Mouse (Mus musculus) leukemia stem cell, adult 10-12 weeks (primary cell): ENCODE data around the gene Aip. TPM values are rescaled to one million over a fixed set of nuclear protein-coding genes. Genes with fewer than 3 reads are reported as not detected.

Experiments used
- polyA plus RNA-seq: library from polyadenylated mRNA; stranded (reverse); fragments of >175 nt; gene quantifications from 2 replicates; pipeline ENCODE4 v1.2.3, GENCODE M21; 2012; ENCODE audit warnings: low replicate concordance

The Aip gene
- polyA plus RNA-seq = 140 and 201 TPM in 2 replicates

DNA sequence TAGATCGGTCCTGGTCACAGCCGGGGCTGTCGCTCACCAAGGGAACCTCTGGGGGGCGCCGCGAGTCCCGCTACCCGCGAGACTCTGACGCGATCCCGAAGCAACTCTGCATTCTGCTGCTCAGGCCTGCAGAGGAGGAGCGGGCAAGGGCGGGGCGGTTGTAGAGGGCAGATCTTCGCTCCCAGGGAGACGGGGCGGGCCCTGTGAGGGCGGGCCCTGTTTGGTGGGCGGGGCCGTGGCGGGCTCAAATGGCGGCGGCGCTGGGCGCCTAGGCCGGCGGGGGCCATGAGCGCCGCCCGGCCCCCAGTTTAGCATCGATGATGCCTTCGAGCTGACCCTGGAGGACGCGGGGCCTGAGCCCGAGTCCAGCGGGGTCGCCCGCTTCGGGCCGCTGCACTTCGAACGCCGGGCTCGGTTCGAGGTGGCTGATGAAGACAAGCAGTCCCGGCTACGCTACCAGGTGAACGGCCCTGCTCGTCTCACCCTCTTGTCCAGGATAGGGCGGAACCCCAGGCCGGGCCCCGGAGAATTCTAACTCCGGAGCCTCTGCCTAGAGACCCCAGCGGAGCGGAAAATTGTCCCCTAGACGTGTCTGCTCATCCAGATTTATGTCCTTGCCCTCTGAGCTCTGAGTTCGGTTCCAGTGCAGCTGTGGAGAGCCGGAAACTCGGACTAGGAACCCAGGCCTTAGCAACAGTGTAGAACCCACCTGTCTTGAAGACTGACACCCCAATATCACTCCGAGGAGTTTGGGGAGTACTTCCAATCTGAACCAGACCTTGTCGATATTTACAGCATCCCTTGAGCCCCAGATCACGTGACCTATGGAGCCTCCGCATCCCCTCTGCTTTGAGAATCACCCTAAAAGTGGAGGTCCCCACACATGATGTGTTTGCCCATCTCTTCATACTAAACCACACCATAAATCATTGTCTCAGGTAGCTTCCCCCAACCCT, at the start of gene Aip:
Gene Aip, minus strand, starts transcription at position 118 of the 956 bp plus-strand sequence.

DNA sequence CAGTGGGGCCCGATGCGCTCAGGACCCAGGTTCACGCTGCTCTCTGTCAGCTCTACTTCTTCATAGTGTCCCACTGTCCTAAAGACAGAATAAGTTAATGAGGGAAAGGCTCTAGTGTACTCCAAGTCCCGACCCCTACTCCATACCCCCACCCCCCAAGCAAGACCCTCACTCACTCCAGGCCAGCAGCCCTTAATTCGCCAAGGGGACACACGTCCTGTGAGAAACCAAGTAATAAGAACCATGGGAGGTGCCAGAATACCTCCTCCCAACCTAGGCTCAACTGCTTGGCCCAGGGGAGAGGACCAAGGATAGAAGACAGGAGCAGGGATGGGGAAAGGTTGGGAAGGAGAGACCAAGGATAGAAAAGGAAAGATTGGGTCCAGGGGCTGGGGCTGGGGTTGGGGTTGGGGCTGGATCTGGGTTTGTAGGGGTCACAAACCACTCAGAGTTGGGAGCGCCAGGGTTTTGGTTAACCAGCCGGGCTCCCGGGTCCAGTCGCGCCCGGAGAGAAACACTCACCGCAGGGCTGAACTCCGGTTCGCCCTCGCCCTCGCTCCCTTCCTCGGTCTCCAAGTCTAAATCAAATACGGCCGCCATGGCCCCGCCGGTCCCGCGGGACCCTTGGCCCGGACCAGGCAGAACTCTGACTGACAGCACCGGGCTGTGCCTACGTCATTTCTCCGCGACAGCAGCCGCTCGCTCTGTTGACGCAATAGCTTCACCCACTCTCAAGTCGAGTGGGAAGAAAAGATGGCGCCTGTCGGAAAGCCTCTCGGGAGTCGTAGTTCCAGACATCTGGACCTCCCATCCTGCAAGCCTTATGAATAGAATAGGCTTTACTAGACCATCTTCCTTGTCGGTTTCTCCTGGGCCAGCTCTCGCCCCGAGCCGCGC, 37.2 kb upstream of the Aip start, which contains the start of gene Rps6kb2:
Gene Rps6kb2, minus strand, starts transcription at position 709 of the 897 bp plus-strand sequence.

DNA sequence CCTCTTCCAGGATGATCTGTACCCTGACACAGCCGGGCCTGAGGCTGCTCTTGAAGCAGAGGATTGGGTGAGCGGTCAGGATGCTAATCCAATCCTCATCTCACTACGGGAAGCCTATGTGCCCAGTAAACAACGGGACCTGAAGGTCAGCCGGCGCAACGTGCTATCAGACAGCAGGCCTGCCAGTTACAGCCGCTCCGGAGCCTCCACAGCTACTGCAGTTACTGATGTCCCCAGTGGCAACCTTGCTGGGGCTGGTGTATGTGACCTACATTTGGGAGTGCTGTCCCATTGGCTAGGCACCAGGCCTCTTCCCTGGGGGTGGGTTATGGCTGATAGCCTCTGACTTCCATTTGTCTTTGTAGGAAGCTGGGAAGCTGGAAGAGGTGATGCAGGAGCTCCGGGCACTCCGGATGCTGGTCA, 27.6 kb upstream of the Aip start, which contains the start of gene Ptprcap:
Gene Ptprcap, plus strand, starts transcription at position 373 of the 423 bp plus-strand sequence.

DNA sequence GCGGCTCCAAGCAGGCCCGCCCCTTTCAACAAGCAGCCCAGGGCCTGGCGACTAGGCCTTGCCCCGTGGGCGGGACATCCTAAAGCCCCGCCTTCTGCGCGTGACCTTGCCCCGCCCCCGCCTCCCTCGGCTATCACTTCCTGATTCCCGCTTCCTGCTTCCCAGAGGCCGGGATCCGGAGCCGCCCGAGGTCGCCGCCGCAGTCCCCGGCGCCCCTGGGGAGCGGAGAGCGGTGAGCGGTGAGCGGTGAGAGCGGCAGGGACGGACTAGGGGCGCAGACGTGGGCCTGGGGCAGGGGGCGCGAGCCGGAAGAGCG, 22.8 kb upstream of the Aip start, which contains the start of gene Coro1b:
Gene Coro1b, plus strand, starts transcription at position 129 of the 316 bp plus-strand sequence.

GRCm38 (mm10) chr19:4143759-4144268, 18.2 kb upstream of the Aip start, which contains the start of gene Cabp4:
Gene Cabp4, minus strand, starts transcription at chr19:4144033.

GRCm38 (mm10) chr19:4139446-4139845, 13.8 kb upstream of the Aip start, which contains the start of gene Gpr152:
Gene Gpr152, plus strand, starts transcription at chr19:4139787.

DNA sequence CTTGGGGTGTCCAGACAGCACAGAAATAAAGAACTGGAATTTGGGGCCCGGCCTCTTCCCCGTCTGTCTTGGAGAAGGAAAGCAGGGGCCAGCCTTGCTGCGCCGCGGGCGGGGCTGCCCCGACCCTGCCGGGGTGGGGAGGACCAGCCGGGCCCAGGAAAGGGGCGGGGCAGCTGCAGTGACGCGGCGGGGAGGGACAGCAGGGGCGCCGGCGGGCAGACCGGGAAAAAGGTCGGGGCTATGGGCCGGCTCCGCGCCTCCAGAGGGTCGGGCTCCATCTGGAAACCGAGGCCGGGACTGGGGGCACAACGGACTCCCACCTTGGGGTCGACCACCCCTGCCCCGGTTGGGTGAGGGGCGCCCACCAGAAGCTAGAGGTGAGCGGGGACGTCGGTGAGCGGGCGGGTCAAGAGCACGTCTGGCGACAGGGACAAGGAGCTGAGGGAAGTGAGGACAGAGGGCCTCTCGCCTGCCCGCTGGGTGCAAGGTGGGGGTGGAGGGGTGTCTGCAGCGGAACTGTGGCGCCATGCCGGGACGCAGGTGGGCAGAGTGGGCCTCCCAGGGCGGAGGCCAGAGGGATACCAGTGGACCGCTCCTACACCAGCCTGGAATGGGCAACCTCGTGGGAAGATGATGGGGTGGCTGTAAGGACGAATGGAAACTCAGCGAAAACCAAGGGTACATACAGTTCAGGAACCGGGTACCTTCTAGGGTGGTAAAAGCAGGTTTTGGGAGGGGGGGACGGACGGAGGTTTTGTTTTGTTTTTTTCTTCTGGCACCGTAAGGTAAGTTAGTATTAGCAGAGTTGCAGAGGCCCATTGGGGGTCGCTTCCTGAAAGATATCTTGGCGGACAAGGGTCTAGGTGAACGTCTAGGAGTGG, 25.6 kb downstream of the Aip start, which contains the start of gene Pitpnm1:
Gene Pitpnm1, plus strand, starts transcription at position 162 of the 881 bp plus-strand sequence.

DNA sequence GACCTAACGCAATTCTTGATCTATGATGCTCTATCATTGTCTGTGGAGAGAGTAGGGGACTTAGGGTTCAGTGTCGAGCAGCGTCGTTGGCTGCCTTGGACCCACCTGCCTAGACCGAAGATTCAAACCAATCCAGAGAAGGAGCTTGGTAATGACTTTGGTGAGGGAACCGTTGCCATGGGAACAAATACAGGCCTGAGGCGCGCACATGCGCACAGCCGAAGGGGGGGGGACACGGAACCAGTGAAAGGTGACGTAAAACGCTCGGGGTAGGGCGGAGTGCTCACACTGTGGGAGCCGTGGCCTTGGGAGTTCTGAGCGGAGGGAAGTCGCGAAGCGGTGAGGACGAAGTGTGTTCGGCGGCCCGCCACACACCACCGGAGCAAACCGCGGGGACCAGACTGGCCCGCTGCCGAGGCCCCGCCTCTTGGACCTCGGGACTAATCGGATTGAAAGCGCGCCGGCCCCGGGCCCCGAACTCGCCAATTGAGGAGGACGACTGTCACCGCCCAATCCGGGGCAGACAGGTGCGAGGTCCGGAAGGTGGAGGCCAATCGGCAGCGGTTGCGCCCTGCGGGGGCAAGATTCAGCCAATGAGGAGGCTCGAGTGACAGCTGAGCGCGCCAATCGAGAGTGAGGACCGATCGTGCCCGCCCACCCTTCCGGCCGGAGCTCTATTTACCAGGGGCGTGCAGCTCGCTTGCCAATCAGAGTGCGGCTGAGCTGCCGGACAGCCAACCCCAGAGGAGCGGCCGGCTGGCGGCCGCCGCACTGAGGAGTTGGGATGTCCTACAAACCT, 28.8 kb downstream of the Aip start, which contains the start of gene Cdk2ap2:
Gene Cdk2ap2, plus strand, starts transcription at position 541 of the 799 bp plus-strand sequence.

GRCm38 (mm10) chr19:4081394-4081793, 44.3 kb downstream of the Aip start, which contains the start of gene Cabp2:
Gene Cabp2, plus strand, starts transcription at chr19:4081578.

Other genes starting within 250 kb of the Aip start
- gene Tcirg1, start 218.7 kb downstream of the Aip start, polyA plus RNA-seq = 75.8 and 86.6 TPM in 2 replicates
- gene Ndufs8, start 213.1 kb downstream of the Aip start, polyA plus RNA-seq = 14.8 and 113 TPM in 2 replicates
- gene Aldh3b1, start 196.1 kb downstream of the Aip start, polyA plus RNA-seq = 3.5 and 4.9 TPM in 2 replicates
- 122 and 124 TPM in 2 replicates for gene Unc93b1, start 190.7 kb downstream of the Aip start, polyA plus RNA-seq
- gene Aldh3b3, start 167.2 kb downstream of the Aip start, polyA plus RNA-seq = not detected in 2 replicates
- 0.26 and 0.83 TPM in 2 replicates for gene Aldh3b2, start 153.5 kb downstream of the Aip start, polyA plus RNA-seq
- 4.2 and 13.1 TPM in 2 replicates for gene Acy3, start 139.3 kb downstream of the Aip start, polyA plus RNA-seq
- not detected in 2 replicates for gene Tbx10, start 133.1 kb downstream of the Aip start, polyA plus RNA-seq
- gene Nudt8, start 125.3 kb downstream of the Aip start, polyA plus RNA-seq = 18.3 and 18.7 TPM in 2 replicates
- 5.0 TPM in 2 replicates for gene Gm49405, start 125.2 kb downstream of the Aip start, polyA plus RNA-seq
- 9.6 and 25.7 TPM in 2 replicates for gene Doc2g, start 122.5 kb downstream of the Aip start, polyA plus RNA-seq
- 116 and 238 TPM in 2 replicates for gene Ndufv1, start 113.1 kb downstream of the Aip start, polyA plus RNA-seq
- 87.4 and 343 TPM in 2 replicates for gene Gstp1, start 87.9 kb downstream of the Aip start, polyA plus RNA-seq
- gene Gstp2, start 79.8 kb downstream of the Aip start, polyA plus RNA-seq = 0.83 TPM in 1 of 2 replicates, not detected in the other
- gene Gstp3, start 66.3 kb downstream of the Aip start, polyA plus RNA-seq = 8.9 and 10.2 TPM in 2 replicates
- gene Cabp2, start 44.3 kb downstream of the Aip start, polyA plus RNA-seq = not detected in 2 replicates
- gene Cdk2ap2, start 28.7 kb downstream of the Aip start, polyA plus RNA-seq = 187 and 207 TPM in 2 replicates
- 116 and 152 TPM in 2 replicates for gene Pitpnm1, start 25.9 kb downstream of the Aip start, polyA plus RNA-seq
- gene Gpr152, start 13.9 kb upstream of the Aip start, polyA plus RNA-seq = not detected in 2 replicates
- 0.80 and 4.6 TPM in 2 replicates for gene Cabp4, start 18.2 kb upstream of the Aip start, polyA plus RNA-seq
- 68.6 and 81.7 TPM in 2 replicates for gene Coro1b, start 22.8 kb upstream of the Aip start, polyA plus RNA-seq
- 311 and 444 TPM in 2 replicates for gene Ptprcap, start 27.7 kb upstream of the Aip start, polyA plus RNA-seq
- gene Rps6kb2, start 37.5 kb upstream of the Aip start, polyA plus RNA-seq = 165 and 201 TPM in 2 replicates
- 2.9 and 5.8 TPM in 2 replicates for gene Carns1, start 49.6 kb upstream of the Aip start, polyA plus RNA-seq
- gene Tbc1d10c, start 65.4 kb upstream of the Aip start, polyA plus RNA-seq = 91.7 and 91.9 TPM in 2 replicates
- 230 and 449 TPM in 2 replicates for gene Ppp1ca, start 66.2 kb upstream of the Aip start, polyA plus RNA-seq
- 31.9 and 46.0 TPM in 2 replicates for gene Rad9a, start 75.8 kb upstream of the Aip start, polyA plus RNA-seq
- gene Clcf1, start 88.4 kb upstream of the Aip start, polyA plus RNA-seq = 22.4 and 34.6 TPM in 2 replicates
- gene AC109138.7, start 88.5 kb upstream of the Aip start, polyA plus RNA-seq = 2.6 and 21.1 TPM in 2 replicates
- gene Pold4, start 106.0 kb upstream of the Aip start, polyA plus RNA-seq = 20.7 and 38.4 TPM in 2 replicates
- 5.1 and 6.5 TPM in 2 replicates for gene Ssh3, start 143.3 kb upstream of the Aip start, polyA plus RNA-seq
- 7.3 and 8.3 TPM in 2 replicates for gene Ankrd13d, start 157.3 kb upstream of the Aip start, polyA plus RNA-seq
- 462 and 498 TPM in 2 replicates for gene Grk2, start 180.4 kb upstream of the Aip start, polyA plus RNA-seq